Mouse (Mus musculus) megakaryocyte, embryonic 14.5 days (primary cell): Measurements from ENCODE around the gene St3gal3.

Experiments used
- FLI1 ChIP-seq: IDR thresholded peaks from 2 replicates; pipeline ENCODE4 v1.6.1; 2012; ENCODE audit warnings: low read length, inconsistent platforms, mixed read lengths
- GATA1 ChIP-seq: IDR thresholded peaks from 3 replicates; pipeline ENCODE4 v1.6.1; 2012; ENCODE audit warnings: mixed read lengths, low read length, inconsistent platforms, borderline replicate concordance

DNA sequence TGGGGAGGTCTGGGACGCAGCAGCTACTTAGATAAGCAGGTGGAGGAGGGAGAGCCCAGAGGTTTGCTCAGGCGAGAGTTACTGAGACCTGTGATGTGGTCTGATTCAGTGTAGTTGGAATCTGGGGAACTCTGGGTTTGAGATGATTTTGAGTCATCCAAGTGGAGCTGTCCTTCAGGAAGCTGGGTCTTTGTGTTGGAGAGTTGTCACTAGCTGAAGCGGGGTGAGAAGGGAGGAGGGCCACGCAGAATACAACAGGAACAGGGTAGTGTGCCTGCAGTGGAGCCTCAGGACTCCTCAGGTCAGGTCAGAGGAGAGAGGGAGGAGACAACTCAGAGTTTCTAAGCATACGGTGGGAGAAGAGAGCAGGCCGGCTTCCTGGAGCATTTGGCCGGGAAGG lies 134.8 kb downstream of the St3gal3 start:
- TF ChIP-seq GATA1 = no peak
- no peak for TF ChIP-seq FLI1
